Mouse (Mus musculus) thymus, postnatal 36 days (tissue): ENCODE measurements at regions not wholly inside any gene's neighbourhood (a gene's known extent, or its start where the extent isn't known, plus 50 kb on each side); places are given as distances from the start of the nearest gene placed in this dataset.
A peak's percentile ranks its signal among the peaks of the same experiment; 100 is the strongest.

Experiments used
- DNase-seq, 2 experiments: peaks; one replicate each; pipeline ENCODE4 v3.0.0; 2022; ENCODE audit warnings: mixed read lengths in 2 of 2

DNA sequence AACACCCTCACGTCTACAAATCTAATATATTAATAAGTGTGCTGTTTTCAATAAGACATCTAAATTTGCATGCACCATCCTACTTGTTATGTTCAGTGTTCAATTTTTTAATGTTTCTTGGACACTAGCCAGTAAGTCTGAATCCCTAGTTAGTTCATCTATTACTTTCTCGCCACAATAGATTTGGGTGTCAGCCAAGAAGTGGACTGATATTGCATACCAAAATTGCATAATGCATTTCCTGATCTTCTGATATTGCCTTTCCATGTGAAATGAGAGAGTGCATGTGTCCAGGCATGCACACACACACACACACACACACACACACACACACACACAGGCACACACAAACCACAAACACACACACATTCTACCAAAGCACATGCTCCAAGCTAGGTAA is 874.9 kb downstream of the 5730522E02Rik start:
- DNase-seq = no peak

DNA sequence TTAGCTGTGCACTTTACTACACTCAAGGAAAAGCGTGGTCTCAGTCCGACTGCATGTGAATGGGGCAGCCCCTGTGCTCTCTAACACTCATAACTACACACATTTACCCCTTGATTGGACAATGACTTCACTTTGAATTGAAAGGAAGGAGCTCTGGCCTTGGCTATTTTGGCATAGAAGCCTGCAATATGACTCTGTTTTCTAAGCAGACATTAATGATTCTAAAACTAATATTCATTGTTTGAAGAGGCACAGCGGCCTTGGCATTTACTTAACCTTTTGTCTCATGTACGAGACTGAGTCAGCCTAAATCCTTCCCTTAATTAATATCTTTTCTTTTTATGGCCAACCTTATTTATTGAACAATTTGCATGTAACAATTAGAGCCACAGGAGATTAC is 879.9 kb downstream of the 5730522E02Rik start:
- DNase-seq = no peak

DNA sequence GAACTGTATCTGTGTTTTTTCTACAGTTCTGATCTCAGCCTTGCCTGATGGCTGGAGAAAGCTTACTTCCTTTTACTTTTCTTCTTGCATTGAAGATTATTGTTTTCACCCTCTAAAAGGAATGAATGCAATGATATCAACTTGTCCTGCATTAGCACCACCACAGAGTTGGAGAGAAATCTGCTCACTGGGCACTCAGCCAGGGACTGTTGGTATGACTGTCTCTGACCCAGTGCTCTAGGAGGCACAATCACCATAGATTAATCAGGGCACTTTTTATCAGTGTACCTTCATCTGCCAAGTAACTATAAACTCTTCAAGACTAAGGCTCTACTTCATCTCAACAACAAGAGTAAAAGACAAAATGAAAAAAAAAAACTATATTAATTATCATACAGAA is 888.1 kb downstream of the 5730522E02Rik start:
- DNase-seq = no peak

DNA sequence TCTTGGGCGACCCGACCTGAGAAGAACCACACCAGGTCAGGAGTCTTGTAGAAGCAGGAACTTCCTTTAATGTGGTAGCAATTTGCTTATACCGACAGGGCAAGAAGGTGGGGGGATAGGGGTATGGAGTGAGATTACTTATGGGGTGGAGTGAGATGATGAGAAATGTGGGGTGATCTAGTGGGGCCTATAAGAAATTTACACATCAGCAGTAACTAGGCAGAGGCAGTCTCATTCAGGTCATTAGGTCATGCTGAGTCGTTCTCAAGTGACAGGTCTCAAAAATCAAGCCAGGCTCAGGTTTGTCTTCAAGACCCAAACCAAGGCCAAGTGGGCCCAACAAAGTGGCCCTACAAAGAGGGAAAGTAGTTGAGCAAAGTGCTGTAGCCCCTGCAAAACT is 889.1 kb downstream of the 5730522E02Rik start:
- no peak for DNase-seq

DNA sequence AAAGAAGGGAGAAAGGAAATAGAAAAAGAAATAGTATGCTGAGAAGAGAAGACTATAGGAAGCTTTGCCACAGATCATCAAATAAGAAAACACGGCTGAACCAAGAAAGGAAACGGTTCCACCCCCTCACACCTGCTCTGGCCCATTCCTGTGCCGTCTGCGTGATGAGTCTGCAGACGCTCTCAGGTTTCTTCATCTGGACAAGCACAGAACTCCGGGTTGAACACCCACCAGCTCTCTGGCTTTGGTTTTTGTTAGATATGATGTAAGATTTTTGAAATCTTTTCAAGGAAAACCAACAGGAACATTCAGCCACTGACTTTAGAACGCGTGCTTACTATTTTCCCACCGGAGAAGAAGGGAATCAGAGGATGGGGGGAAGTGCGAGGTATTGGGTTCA is 895.9 kb downstream of the 5730522E02Rik start:
- no peak for DNase-seq

- DNase-seq = no peak
Observed at GRCm38 (mm10) chr11:25313879-25314278, 896.7 kb downstream of the 5730522E02Rik start.

GRCm38 (mm10) chr11:25313308-25313707 is 897.3 kb downstream of the 5730522E02Rik start:
- DNase-seq = no peak

GRCm38 (mm10) chr11:25310754-25311153 is 899.8 kb downstream of the 5730522E02Rik start:
- DNase-seq = no peak

DNA sequence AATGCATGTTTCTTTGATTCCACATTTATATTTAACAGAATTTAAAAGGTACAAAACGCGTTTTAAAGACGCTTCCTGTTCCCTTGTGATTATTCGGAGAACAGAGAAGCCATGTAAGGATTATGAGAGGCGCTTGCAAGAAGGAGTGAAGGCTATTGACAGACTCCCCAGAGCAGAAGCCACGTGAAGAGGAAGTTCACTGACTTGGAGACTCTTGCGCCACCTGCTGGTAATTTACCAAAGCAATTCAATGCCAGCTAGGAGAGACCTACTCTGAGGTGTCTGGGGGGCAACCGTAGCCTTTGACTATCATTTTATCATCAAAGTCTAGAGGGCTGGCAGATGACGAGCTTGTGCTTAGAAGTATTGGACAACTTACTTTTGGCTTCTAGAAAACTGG is 909.4 kb downstream of the 5730522E02Rik start:
- peak; percentile 27 to 45 for DNase-seq

DNA sequence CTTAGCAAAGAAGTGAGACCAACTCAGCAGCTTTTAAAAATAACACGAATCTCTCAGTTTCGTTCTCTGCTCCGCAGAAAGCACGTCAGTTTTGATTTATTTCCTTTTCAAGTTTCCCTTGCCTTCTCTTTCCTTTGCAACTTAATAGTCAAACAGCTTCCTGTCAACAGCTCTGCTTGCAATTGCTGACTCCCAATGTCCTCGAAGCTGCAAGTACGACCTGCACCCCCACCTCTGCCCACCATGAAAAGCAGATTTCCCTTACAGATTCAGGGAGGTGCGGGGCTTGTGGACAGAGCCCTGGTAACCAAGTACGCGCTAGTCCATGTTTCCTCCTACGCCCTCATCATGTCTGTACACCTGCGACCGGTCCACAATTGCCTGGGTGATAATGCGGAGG is 922.2 kb downstream of the 5730522E02Rik start:
- no peak for DNase-seq

DNA sequence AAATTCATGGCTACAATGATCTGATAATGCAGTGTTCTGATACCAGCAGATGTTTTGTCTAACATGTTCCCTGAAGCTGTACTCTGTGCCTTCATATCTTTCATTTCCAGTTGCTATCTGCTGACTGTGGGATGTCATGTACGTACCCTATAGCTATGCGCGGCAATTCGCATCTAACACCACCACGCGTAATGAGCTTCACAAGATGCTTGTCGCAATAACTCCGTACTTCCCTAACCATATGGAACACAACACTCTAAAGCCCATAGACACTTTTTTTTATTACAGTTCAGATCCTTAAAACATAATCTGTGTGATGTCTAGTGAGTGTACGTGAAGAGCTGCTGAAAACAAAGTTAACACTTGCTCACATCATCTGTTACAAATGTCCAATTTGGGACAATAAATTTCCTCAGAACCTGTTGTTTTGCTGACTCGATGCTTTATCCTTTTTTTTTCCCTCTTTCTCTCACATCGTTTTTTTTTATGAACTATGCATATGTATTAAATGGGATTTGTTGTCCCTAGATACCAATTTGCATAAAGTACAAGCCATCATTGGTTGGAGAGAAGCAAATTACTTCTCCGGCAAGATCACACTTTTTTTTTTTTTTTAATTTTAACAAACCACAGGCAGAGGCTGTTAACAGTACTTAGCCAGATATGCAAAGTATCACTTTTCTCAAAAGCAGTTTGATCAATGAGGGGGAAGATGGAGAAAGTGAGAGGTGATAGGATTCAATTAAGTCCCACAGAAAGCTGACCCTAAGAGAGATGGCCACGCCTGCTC is 922.9 kb downstream of the 5730522E02Rik start:
- no peak for DNase-seq

GRCm38 (mm10) chr11:25269936-25270540 is 940.5 kb downstream of the 5730522E02Rik start:
- DNase-seq = no peak

GRCm38 (mm10) chr11:25262906-25263305 is 947.7 kb downstream of the 5730522E02Rik start:
- no peak for DNase-seq

DNA sequence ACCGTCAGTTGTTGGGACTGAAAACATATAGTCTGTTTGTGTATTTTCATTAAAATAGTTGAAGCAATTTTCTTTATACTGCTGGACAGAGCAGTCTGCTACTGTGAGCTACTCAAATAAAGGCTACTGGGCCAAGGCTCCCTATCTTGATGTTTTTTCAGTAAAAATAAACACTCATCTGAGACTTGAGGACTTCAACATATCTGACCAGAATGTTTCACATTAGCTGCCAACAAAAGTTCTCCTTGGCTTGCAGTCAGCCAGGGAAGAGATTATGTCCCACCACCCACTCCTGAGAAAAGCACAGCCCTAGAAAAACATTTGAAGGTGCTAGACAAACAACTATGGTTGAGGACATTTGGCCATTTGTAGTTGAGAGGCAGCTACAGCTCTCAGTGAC is 950.9 kb downstream of the 5730522E02Rik start:
- DNase-seq = no peak

- no peak for DNase-seq
Observed at GRCm38 (mm10) chr11:25233360-25233890, 977.1 kb downstream of the 5730522E02Rik start.
